Mouse (Mus musculus): ENCODE data around the gene Plcb3.
"Not testable (repeated sequence)": the region's sequence is repeated elsewhere in the genome, so short reads cannot be mapped to it uniquely, and the experiment has no call there.

DNA sequence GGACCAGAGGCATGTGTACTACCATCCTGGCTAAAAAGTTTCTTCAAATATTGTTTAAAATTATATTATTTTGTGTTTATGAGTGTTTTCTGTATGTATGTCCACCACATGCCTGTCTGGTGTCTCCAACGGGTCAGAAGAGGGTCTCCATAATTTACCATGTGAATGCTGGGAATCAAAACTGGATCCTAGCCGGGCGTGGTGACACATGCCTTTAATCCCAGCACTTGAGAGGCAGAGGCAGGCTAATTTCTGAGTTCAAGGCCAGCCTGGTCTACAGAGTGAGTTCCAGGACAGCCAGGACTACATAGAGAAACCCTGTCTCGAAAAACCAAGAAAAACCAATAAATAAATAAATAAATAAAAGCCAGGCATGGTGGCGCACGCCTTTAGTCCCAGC lies 14.9 kb upstream of the Plcb3 start:
- not testable (repeated sequence) for TF ChIP-seq POLR2A (IDR thresholded peaks at IDR 0.05; ENCODE audit: borderline replicate concordance, control insufficient read depth, low read depth, low read length); CTCF (IDR thresholded peaks at IDR 0.05; ENCODE audit: control insufficient read depth, insufficient read depth, low read length)

Measured in bone marrow, adult 2 months (tissue).